Mouse (Mus musculus): ENCODE measurements around the gene Ddx51.

DNA sequence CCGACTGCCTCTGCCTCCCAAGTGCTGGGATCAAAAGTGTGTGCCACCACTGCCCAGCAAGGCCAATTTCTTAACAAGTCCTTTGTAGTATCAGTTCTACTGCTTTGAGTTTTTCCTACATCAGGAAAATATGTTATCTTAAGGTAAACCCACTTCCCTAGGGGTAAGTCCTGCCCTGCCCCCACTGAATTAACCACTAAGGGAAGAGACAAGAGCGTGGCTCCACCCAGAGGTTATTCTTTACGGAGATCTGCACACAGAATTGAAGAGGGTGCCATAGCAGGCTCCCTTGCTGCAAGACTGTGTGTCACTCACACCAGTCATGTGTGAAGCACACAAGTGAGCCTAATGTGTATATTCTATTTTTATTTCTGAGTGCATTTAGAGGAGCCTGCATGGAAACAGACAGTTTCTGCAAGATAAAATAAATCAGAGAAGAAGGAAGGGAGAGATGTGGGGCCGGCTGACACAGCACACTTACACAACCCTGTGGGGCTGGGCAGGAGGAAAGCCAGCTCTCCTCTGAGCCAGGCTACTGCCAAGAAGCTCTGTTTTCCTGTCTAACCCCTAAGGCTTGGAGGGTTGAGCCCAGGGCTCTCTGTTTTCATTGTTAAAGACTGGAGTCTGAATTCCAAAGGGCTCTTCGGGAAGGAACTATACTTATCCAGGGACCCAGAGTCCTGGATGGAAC, 47.6 kb upstream of the Ddx51 start:
- TF ChIP-seq CTCF (IDR thresholded peaks at IDR 0.05; ENCODE audit: low read depth), result no peak
- no peak for TF ChIP-seq EP300 (optimal IDR thresholded peaks at IDR 0.05)

Data from stomach, postnatal 0 days (tissue).